Mouse (Mus musculus) embryonic fibroblast, embryonic 13.5 days (primary cell): Measurements from ENCODE around the gene Fbxl4. TPM values are rescaled to one million over a fixed set of nuclear protein-coding genes. Genes with fewer than 3 reads are reported as not detected.
"Not testable (repeated sequence)": the region's sequence is repeated elsewhere in the genome, so short reads cannot be mapped to it uniquely, and the experiment has no call there.

Experiments
- H3K27ac ChIP-seq: 2 replicates; pipeline ENCODE4 v1.5.1; 2012; ENCODE audit warnings: low read length, control low read depth, inconsistent platforms; ENCODE audit not compliant: insufficient read depth
- H3K4me1 ChIP-seq: 2 replicates; pipeline ENCODE4 v1.6.1; 2011; ENCODE audit warnings: low read length; ENCODE audit not compliant: control insufficient read depth, insufficient read depth
- H3K4me3 ChIP-seq: 2 replicates; pipeline ENCODE4 v1.5.1; 2011; ENCODE audit warnings: mild to moderate bottlenecking, control low read depth, low read length; ENCODE audit not compliant: insufficient read depth
- CTCF ChIP-seq: IDR thresholded peaks from 2 replicates; pipeline ENCODE4 v1.5.1; 2011; ENCODE audit warnings: mild to moderate bottlenecking, control low read depth, low read length, moderate library complexity, borderline replicate concordance; ENCODE audit not compliant: insufficient read depth
- POLR2A ChIP-seq: IDR thresholded peaks from 2 replicates; pipeline ENCODE4 v1.6.1; 2011; ENCODE audit warnings: low read depth, mild to moderate bottlenecking, control low read depth, low read length, moderate library complexity
- polyA plus RNA-seq: library from polyadenylated mRNA; stranded (reverse); fragments of >200 nt; gene quantifications from 2 replicates; pipeline ENCODE4 v1.2.4, GENCODE M21; 2011; ENCODE audit warnings: low read depth; ENCODE audit not compliant: missing spikeins, insufficient read length

Gene Fbxl4
- 15.4 and 17.2 TPM in 2 replicates for polyA plus RNA-seq

GRCm38 (mm10) chr4:22357266-22357930, at the start of gene Fbxl4:
TSS of gene Fbxl4 (plus strand) at chr4:22357543.
- H3K4me3 ChIP-seq = peak within 1 kb of the TSS; percentile 59

GRCm38 (mm10) chr4:22314564-22314963, 42.8 kb upstream of the Fbxl4 start:
- no peak overlapping the region for H3K27ac ChIP-seq
- TF ChIP-seq POLR2A (no peak), CTCF (no peak)
- H3K4me3 ChIP-seq = no peak overlapping the region
- no peaks in the 10 kb centered on the region for H3K4me1 ChIP-seq

More at GRCm38 (mm10) chr4:22357266-22357930, at the start of gene Fbxl4:
- TF ChIP-seq CTCF (no peak), POLR2A (peak; percentile 77)
- H3K4me1 ChIP-seq = peaks cover 2% of the 10 kb centered on the region; the same call in 1 of the 2 replicates
- H3K27ac ChIP-seq = peak within 1 kb of the TSS; percentile 97

GRCm38 (mm10) chr4:22342816-22343573, 14.3 kb upstream of the Fbxl4 start:
- TF ChIP-seq CTCF (no peak), POLR2A (no peak)
- Histone ChIP-seq H3K4me1 (no peaks in the 10 kb centered on the region), H3K4me3 (no peak overlapping the region), H3K27ac (no peak overlapping the region)

GRCm38 (mm10) chr4:22349086-22349485, 8.3 kb upstream of the Fbxl4 start:
- H3K27ac ChIP-seq, H3K4me1 ChIP-seq, H3K4me3 ChIP-seq: not testable (repeated sequence)

- TF ChIP-seq CTCF = no peak
- TF ChIP-seq POLR2A = no peak
- peaks cover 2% of the 10 kb centered on the region; the same call in 1 of the 2 replicates for H3K4me1 ChIP-seq
- H3K27ac ChIP-seq = peak overlapping the region; percentile 97
- H3K4me3 ChIP-seq = peak overlapping the region; percentile 59
These were observed 573 bp downstream of the Fbxl4 start for GRCm38 (mm10) chr4:22357931-22358300.

- TF ChIP-seq POLR2A = no peak
- TF ChIP-seq CTCF = no peak
- Histone ChIP-seq H3K4me3 (peak overlapping the region; percentile 59; the same call in 1 of the 2 replicates), H3K4me1 (peaks cover 2% of the 10 kb centered on the region; the same call in 1 of the 2 replicates), H3K27ac (no peak overlapping the region)
These were observed 1.1 kb downstream of the Fbxl4 start for GRCm38 (mm10) chr4:22358487-22358886.

GRCm38 (mm10) chr4:22367368-22367767, 10.0 kb downstream of the Fbxl4 start:
- no peak for TF ChIP-seq POLR2A
- peak; percentile 51; the same call in 1 of the 2 replicates for TF ChIP-seq CTCF
- Histone ChIP-seq H3K27ac (no peak overlapping the region), H3K4me3 (no peak overlapping the region), H3K4me1 (no peaks in the 10 kb centered on the region)

- Histone ChIP-seq H3K4me3 (no peak overlapping the region), H3K4me1 (no peaks in the 10 kb centered on the region), H3K27ac (no peak overlapping the region)
- TF ChIP-seq CTCF (no peak), POLR2A (no peak)
These were observed 21.2 kb downstream of the Fbxl4 start for GRCm38 (mm10) chr4:22378516-22378915.

GRCm38 (mm10) chr4:22380646-22381045, 23.3 kb downstream of the Fbxl4 start:
- TF ChIP-seq CTCF (no peak), POLR2A (no peak)
- no peaks in the 10 kb centered on the region for H3K4me1 ChIP-seq

More at GRCm38 (mm10) chr4:22380646-22381045, 23.3 kb downstream of the Fbxl4 start:
- Histone ChIP-seq H3K27ac (no peak overlapping the region), H3K4me3 (no peak overlapping the region)
